In genomic region chr16:37615429-37615828, GRCm38 (mm10) we compare ENCODE assay signal across 15 mouse cellular contexts. TPM values are rescaled to one million over a fixed set of nuclear protein-coding genes. Genes with fewer than 3 reads are reported as not detected.
"Had no signal": no experiment of that assay in that cellular context is flagged by ENCODE, and none has a peak within 500 bp of the region (broad histone marks: within the 10 kb centered on the region; RNA-seq: fewer than 3 reads in every experiment).

No protein-coding gene starts in this region.

- DNase-seq: kidney, adult 8-10 months; kidney, postnatal 4 days; liver; liver, embryonic 13.5 days; liver, postnatal 0 days; right cerebral cortex, postnatal 14 days; thymus, adult 2 months; thymus, postnatal 25 days had no signal

- H3K27me3 ChIP-seq: liver, embryonic 13.5 days; midbrain, embryonic 13.5 days; stomach, embryonic 15.5 days had no signal

- H3K4me3 ChIP-seq: liver, embryonic 13.5 days; midbrain, embryonic 13.5 days; stomach, embryonic 15.5 days had no signal

- H3K9me3 ChIP-seq: liver, embryonic 13.5 days; midbrain, embryonic 13.5 days; stomach, embryonic 15.5 days had no signal

- H3K36me3 ChIP-seq: liver, embryonic 13.5 days; midbrain, embryonic 13.5 days; stomach, embryonic 15.5 days had no signal

- H3K27ac ChIP-seq: liver, embryonic 13.5 days; midbrain, embryonic 13.5 days; stomach, embryonic 15.5 days had no signal

- H3K4me2 ChIP-seq: liver, embryonic 13.5 days; midbrain, embryonic 13.5 days; stomach, embryonic 15.5 days had no signal

- H3K4me1 ChIP-seq: liver, embryonic 13.5 days; stomach, embryonic 15.5 days had no signal

- H3K9ac ChIP-seq: liver, embryonic 13.5 days; liver, postnatal 0 days; midbrain, embryonic 13.5 days; stomach, embryonic 15.5 days had no signal

- ATAC-seq: intestine, embryonic 16.5 days; liver, postnatal 0 days; midbrain, embryonic 13.5 days had no signal

RNA-seq across cellular contexts. Expression of gene Hgd, which starts 35.5 kb away (rescaled TPM):
- total RNA-seq: layer of hippocampus, postnatal 25 days; left cerebral cortex, postnatal 36 days; megakaryocyte progenitor cell, adult 5-6 weeks had no signal
- polyA plus RNA-seq: neural tube, embryonic 14.5 days had no signal
